Mouse (Mus musculus) cerebellum, adult 11 months (tissue): ENCODE results near the gene Kif26a.

Source experiments
- DNase-seq: peaks from one replicate; pipeline ENCODE4 v3.0.0; 2022

The Kif26a gene

DNA sequence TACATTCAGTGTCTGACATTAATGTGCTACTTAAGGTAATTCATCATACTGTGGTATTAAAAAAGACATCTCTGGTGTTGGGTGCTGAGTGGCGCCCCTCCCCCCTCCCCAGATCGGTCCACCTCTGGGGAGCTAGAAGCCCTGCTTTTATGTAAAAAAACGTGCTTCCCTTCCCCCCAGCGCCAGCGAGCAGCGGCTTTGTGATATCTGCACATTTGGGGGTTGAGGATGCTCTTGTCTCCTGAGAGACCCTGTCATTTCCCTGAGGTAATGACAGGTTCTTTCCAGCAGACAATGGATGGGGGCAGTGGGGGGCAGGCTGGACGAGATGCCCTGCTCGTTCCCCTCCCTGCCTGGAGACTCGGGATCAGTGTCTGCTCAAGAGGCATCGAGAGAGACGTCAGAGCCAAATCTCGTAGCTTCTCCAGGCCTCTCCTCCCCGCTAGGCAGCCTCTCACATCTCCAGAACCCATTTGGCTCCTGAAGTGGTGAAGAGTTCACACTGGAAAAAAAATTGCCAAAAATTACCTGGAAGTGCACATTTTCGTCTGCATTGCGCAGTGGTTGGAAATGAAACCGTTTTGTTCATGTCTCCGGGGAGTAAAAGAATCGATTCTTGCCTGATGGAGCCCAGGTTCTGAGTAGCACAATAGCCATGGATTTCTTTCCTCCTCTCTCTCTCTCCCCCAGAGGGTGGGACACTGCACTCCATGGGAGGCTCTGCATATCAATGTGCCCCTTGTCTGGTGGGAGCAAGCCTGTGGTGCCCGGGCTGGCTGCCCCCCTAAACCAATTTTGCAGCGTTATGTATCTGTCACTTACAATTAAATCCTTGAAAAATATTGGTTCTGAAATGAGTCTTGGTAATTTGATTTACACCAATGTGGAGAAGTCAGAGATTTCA lies 24.9 kb downstream of the Kif26a start:
- no peak for DNase-seq

DNA sequence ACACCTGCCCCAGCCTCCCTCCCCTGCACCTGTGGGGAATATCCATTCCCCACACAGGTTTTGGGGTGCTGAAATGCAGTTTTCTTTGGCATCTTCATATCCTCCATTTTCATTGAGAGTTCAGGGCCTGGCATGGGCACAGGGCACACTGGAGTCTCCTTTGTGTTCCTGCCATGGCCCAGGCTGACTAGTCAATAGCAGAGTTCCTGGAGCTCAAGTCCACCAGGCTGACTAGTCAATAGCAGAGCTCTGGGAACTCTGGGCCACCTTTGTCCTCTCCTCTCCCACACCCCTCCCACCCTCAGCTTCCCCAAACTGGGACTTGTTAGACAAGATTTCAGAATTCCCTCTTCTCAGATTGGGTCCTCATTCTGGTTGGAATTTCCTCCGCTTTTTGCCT lies 25.6 kb downstream of the Kif26a start:
- DNase-seq = no peak

DNA sequence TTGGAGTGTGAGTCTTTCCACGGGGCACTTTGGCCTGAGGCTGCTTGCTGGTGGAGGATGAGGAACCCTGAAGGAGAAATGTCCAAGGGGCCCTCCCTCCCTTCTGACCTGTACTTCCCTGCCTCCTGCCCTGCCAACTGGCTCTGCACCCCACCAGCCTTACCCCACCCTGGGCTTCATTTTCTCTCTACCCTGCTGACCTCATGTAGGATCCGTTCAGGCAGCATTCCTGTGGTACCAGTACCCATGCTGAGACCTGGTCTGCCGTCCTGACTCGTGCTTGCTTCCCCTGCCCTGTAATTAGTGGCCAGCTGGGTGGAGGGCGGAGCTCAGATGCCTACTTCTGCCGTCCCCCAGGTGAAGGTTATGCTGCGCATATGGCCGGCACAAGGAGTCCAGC lies 26.2 kb downstream of the Kif26a start:
- no peak for DNase-seq

DNA sequence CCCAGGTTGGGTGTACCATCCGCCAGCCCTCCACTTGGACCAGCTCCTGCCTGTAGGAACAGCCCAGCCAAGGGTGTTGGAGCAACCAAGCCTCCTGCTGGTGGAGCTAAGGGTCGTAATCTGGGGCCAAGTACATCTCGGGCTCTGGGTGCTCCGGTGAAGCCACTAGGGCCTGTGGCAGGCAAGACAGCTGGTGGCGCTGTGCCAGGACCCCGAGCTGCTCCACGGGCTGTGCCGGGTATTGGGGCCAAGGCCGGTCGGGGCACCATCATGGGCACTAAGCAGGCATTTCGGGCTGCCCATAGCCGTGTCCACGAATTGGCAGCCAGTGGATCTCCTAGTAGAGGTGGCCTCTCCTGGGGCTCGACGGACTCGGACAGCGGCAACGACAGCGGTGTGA lies 31.7 kb downstream of the Kif26a start:
- no peak for DNase-seq

DNA sequence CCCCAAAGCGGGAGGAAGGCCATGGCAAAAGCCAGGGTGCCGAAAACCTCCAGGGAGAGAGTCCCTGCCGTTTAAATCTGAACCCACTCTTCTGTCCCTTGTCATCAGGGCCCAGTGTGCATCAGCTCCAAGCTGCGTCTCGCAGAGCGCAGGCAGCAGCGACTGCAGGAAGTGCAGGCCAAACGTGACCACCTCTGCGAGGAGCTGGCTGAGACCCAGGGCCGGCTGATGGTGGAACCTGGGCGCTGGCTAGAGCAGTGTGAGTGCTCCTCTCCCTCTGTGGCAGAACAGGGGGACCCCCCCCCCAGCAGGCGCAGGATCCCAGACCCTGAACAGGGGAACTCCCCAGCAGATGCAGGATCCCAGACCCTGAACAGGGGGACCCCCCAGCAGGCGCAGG lies 33.7 kb downstream of the Kif26a start:
- DNase-seq = no peak

DNA sequence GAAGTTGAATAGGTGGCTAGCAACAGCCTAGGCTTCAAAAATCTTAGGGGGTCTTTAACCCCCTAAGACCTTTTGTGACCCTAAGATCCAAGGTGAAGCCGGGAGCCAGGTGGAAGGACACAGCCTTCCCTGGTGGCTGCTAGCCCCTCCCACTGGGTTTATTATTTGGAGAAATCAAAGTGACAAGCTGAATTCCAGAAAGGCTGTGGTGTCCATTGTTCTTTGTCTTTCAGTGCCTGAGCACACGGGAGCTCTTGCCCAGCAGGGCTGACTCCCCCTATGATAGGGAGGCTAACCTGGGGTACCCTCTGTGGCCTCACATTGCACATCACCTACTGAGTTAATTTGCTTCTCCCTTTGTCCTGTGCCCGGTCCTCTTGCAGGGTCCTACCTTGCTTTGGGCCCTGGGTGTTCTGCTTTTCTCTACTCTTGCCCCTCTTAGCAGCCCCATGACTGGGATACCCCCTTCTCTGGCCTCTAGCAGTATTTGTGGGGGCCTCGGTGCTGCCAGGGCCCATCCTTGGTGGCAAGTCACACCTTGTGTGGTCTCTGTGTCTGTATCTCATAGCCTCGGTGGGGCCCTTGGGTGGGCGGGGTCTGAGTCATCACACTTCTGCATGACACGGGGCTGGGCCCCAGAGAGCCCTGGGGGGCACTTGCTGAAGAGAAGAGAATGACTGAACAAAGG lies 36.1 kb downstream of the Kif26a start:
- no peak for DNase-seq

DNA sequence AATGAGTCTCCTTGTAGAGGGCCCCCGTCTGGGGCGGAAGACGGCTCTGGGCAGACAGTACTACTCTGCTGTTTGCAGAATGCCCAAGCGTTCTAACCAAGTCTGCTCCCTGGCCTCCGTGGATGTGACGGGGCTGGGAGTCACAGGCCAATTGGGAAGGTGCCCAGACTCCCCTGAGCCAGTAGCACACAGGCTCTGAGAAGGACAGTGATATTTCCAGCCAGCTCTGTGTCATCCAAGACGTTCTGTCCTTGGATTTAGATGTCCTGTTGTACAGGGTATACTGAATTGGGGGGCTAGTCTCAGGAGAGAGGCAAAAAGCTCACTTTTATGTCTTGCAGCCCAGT lies 36.6 kb downstream of the Kif26a start:
- no peak for DNase-seq

DNA sequence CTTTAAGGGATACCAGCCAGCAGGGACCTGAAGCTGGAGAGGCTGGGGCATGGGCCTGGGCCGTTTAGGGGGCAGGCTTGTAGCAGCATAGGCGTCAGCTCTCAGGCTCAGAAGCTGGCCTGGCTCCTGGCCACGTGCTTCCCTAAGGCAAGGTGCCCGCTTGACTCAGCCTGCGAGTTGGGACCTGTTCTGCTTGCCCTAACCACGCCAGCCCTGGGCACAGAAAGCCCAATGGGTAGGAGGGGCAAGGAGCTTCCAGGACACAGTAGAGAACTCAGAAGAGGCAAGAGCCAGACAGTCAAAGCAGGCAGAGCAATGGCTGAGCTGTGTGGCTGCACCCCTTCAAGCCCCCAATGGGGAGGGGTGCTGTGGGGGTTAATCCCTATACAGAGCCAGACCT lies 37.7 kb downstream of the Kif26a start:
- no peak for DNase-seq

DNA sequence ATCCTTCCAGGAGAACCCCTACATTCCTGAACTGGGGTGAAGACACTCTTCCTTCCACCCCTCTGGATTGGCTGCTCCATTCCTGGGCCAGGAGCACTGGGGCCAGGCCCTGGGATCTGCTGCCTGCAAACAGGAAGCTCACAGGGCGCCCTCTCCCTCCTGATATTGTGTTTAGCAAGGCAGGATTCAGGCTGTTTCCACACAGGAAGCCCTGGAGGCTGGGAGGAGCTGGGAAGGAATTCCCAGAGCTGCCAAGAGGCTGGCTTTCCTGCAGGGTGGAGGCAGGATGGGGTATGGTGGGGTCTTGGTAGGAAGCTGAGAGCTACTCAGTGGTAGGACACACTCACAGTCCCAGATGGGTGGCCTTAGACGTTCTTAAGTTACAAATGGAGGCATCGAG lies 38.4 kb downstream of the Kif26a start:
- DNase-seq = no peak

DNA sequence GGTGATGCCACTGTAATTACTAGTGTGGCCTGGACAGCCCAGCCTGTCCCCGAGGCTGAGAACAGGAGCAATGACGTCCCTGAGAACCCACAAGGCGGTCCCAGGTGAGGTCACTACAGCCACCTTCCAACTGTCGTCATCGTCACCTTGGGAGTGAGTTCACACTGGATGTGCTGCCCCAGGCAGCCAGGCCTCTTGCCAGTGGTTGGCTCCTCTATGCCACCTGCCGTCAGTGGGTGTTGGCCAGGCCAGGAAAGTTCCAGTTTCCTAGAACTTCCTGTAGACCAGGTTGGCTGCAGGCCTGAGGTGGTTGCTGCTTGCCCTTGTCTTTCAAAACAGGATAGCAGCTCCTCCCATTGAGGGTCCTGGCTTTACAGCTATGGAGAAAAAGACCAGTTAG lies 40.9 kb downstream of the Kif26a start:
- DNase-seq = no peak

DNA sequence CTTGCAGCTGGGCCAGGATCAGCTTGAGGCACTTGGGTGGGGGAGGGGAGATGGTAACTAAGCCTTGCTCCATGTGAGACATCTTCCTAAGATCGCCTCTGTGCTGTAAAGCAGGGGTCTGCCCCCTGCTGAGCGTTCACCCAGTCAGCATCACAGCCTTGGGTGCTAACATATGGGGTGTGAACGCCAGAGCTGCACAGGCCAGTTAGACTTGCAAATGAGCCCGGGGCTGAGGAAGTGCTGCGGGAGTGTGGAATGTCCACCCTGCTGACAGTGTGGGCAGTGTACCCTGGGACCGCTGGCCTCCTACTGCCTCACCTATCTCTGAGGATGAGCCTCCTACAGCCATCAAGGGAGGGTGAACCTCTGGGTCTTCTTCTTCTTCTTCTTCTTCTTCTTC lies 45.7 kb downstream of the Kif26a start:
- DNase-seq = no peak

DNA sequence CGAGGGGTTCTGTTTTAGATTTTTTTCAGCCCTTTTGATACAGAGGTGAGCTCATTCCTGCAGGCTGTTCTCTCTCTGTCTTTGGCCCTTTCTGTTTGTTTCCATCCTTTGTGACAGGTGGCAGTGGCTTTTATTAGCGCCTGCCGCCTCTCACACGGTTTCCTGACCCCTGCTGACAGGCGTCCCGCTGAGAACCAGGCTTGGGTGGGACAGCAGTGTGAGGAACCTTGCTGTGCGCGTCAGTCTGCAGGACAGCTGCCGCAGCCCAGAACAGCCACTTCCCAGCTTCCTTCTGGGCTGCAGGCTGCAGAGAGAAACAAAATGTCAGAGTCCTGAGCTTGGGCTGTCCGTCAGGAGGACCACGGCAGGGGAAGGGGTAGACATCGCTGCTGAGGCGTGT lies 49.0 kb downstream of the Kif26a start:
- DNase-seq = no peak

DNA sequence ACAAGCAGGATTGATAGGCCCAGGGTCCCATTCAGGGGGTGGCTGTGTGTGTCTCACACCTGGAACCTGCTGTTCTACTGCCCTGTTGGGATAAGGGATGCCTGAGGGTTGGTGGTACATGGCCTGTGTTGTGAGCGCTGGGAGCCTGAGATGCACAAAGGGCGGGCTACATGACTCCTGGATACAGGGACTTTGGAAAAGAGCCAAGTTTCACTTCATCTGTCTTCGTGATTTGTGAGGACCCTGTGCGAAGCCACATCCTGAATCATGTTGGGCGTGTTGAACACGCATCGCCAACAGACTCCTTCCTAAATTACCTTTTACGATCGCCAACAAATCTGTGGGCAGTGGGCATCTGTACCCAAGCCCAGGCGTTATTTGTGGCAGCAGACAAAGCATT lies 50.6 kb downstream of the Kif26a start:
- no peak for DNase-seq

DNA sequence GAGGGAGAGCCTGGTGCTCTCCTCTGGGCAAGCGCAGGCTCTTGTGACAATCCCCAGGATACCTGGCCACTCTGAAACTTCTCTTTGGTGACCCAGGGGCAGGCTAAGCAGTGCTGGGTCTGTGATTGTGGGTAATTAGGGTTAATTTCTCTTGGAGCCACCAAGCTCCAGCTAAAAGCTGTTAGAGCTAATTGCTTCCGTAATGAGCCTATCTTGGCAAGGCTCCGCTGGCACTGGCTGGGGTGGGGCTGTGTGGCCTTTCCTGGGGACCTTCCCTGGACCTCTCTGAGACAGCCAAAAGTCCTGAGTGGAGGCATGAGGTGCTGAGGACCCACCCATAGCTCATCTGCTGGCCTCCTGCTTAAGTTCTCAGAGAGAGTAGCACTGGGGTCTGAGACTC lies 53.4 kb downstream of the Kif26a start:
- no peak for DNase-seq

DNA sequence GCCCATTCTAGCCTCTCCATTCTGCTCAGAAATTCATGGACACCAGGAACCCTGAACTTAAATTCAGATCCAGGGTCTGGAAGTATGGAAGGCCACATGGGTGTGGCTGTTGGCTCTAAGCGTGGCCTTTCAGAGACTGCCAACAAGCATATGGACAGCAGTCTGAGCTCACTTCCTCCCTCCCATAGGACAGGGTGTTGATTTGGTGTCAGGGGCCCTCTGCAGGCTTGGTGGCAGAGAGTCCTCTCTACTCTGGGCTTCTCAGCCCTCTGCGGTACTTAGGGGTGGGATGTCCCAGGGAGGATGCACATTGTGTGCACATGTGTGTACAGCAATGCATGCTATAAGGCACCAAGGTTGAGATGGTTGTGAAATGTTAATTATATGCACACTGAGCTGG lies 54.0 kb downstream of the Kif26a start:
- no peak for DNase-seq

DNA sequence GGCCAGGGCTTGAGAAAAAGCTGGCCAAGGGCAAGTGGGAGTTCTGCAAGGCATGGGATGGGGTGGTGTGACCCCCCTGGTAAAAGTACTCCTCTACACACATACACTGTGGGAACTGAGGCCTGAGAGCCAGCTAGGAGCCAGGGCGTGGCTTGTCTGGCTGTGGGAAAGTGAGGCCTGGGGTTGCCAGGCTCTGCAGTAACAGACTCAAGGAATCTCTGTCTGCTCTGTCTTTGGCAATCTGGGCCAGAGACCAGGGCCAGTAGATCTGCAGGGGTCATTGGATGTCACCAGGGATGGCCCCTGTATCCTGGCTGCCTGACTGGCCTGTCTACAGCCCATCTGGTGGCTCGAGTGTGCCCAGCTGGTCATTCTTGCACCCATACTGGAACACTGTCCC lies 61.2 kb downstream of the Kif26a start:
- no peak for DNase-seq

DNA sequence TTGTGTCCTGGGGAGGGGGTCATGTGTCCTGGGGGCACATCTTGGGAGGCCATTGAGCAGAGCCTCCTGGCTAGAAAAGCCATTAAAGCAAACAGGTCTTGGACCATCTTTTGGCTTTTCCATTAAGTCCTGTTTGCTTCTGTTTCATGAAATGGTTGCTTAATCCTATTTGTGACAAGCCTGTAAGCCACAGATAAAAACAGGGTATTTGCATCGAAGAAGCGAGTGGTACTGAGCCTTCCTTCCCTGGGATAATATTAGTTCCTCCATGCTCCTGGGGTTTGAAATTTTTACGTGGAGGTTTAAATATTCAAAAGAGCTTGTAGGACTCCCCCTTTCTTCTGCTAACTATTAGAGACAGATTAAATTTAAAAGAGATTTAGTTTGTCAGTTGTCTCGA lies 61.7 kb downstream of the Kif26a start:
- DNase-seq = no peak

DNA sequence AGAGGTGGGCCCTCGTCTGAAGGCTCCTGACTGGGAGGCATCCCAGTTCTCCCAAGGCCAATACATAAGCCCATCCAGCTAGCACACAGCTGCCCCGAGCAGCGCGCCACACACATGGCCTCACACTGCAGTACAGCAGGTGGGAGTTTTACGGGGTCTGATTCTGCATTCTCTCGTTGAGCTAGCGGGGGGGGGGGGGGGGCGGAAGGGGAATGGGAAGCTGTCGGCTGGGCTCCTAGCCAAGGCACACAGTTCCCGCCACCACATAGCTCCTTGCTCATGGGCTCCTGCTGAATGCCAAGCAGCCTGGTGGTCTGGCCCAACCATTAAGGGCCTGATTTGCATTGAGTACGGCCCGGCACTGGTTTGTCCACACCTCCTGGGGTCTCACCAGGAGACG lies 64.6 kb downstream of the Kif26a start:
- no peak for DNase-seq

DNA sequence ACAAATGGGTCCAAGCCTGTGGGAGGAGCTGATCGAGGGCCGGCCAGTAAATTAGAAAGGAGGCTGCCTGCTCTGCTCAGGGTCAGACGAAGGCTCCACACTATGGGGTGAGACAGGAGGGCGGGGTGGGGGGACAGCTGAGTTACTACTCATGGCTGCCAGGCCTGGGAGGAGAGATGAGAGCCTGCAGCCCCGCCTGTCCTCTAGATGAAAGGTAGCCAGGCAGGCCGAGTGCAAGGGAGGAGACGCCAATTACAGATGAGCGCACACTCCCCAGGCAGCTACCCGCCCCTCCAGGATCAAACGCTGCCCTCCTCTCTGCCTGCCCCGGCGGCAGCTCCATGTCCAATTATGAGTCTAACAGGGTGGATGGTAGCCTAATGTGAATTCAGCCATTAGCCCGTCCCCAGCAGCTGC lies 68.4 kb downstream of the Kif26a start:
- DNase-seq = no peak

DNA sequence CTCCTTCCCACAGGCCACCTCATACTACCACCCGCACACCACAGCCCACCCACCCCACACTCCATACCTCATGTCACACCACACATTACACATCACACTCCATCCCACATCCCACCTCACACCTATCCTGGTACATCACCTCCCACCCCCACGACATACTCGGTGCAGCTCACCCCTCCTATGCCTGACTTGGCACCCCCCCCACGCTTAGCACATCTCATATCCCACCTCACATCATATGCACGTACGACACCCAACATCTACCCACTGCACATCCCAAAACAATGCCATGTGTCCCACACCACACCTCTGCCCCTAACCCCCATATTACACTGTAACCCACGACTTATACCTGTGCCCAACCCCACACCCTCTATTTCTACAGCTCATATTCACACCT lies 69.5 kb downstream of the Kif26a start:
- no peak for DNase-seq

DNA sequence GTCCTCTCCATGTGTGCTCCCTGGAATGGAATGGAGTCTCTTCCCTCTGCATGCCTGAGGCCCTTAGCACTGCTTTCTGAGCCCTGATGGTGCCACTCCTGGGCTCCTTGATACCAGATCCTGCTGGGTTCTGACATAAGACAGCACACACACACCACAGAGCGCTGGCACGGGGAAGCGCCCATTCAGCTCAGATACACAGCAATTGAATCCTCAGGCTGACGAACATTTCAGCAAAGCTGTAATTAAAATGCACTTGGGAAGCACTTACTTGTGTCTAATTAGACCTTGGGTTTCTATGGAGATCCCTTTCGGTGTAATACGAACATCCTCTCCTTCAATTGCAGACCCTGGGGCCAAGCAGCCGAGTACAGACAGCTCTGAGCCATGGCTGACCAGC lies 71.0 kb downstream of the Kif26a start:
- no peak for DNase-seq

DNA sequence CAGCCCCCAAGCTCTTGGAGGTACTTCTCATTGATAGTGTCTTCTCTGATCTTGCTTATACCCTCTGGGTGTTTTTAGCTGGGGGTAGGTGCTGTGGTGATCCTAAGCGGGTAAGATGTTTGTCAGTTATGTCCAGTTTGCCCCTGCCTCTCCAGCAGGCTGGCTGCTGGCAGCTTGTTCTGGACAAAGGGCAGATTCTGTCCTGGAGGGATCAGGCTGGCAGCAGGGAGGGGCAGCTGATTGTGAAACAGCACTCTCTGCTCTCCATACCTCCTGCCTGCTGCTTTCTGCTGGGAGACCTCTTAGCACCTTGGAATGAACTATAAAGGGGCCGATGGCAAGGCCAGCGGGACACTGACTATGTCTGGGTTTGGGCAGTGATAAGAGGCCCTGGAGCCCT lies 71.7 kb downstream of the Kif26a start:
- no peak for DNase-seq

DNA sequence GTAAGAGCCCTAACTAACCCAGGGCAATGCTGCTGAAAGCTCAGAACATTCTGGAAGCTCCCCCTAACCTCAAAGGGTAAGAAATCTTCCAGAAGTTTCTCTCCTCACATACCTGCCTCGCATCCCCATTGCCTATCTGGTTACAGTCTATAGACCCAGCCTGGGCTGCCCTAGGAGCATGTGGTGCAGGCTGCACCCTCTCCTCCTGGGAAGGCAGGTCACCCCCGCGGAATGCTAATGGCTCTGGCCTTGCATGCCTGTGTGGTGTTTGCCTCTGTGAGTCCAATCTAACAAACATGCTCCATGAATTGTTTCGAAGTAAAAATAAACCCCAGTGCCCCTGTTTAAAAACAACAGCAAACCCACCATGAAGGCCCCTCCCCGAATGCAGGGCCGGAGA lies 75.3 kb downstream of the Kif26a start:
- DNase-seq = no peak

DNA sequence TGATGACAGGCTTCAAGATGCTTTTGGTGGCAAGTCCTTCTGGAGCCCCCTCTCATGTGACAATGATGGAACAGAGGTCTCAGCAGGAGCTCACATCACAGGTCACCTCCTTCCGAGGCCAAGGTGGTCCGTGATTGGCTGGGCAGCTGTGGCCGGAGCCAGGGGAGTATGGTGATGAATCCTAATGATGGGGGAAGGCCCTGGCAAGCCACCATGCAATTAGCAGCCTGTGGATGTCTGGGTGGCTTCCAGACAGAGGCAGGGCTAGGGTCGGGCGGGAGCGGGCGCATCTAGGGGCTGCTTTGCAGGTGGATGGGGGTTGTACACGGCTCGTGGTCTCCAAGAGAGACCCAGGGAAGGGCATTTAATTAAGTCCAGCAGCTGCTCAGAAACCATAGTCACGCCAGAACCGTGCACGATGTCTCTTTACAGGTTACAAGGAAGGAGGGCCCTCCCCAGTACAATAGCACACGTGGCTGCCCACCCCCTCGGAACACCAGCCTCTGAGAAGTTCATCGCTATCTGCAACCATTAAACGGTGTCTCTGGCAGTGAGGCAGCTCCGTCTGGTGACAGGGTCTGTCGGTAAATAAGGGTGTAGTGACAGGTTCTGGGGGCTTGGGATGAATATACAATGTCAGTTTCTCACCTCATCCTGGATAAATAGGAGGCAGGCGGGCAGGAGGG lies 75.9 kb downstream of the Kif26a start:
- DNase-seq = no peak
